Mouse (Mus musculus) small intestine, adult 2 months (tissue): ENCODE measurements around the gene Rnf20. TPM values are rescaled to one million over a fixed set of nuclear protein-coding genes. Genes with fewer than 3 reads are reported as not detected.

ENCODE experiments used
- H3K27ac ChIP-seq: fragments of 200-500 bp; 2 replicates; pipeline ENCODE4 v1.5.1; 2012; ENCODE audit warnings: low read depth, low read length, control low read depth, inconsistent platforms; ENCODE audit not compliant: insufficient read depth
- H3K27me3 ChIP-seq: fragments of 200-500 bp; 2 replicates; pipeline ENCODE4 v1.6.1; 2012; ENCODE audit warnings: mild to moderate bottlenecking, moderate library complexity, low read length, inconsistent platforms; ENCODE audit not compliant: control insufficient read depth, insufficient read depth
- H3K36me3 ChIP-seq: fragments of 200-500 bp; 2 replicates; pipeline ENCODE4 v1.6.1; 2012; ENCODE audit warnings: mild to moderate bottlenecking, low read length, control low read depth, inconsistent platforms; ENCODE audit not compliant: control insufficient read depth, insufficient read depth
- H3K4me1 ChIP-seq: fragments of 200-500 bp; 2 replicates; pipeline ENCODE4 v1.6.1; 2012; ENCODE audit warnings: low read length, inconsistent platforms, mixed read lengths; ENCODE audit not compliant: control insufficient read depth, insufficient read depth, insufficient read length
- H3K4me3 ChIP-seq: fragments of 200-500 bp; 2 replicates; pipeline ENCODE4 v1.5.1; 2012; ENCODE audit warnings: low read depth, mild to moderate bottlenecking, control low read depth, inconsistent platforms, low read length, moderate library complexity
- CTCF ChIP-seq: fragments of 200-500 bp; IDR thresholded peaks from 2 replicates; pipeline ENCODE4 v1.5.1; 2012; ENCODE audit warnings: low read depth, mild to moderate bottlenecking, control low read depth, inconsistent platforms, low read length, moderate library complexity, mixed read lengths; ENCODE audit not compliant: insufficient replicate concordance, insufficient read length; ENCODE audit errors: extremely low read depth
- POLR2A ChIP-seq: fragments of 200-500 bp; IDR thresholded peaks from 2 replicates; pipeline ENCODE4 v1.6.1; 2012; ENCODE audit warnings: low read depth, mild to moderate bottlenecking, control low read depth, inconsistent platforms, low read length, moderate library complexity
- WGBS: fragments of 180-500 bp; shearing (Covaris S2); methylation state at CpG from one replicate; pipeline ENCODE4 v1.1.7; 2018; 5-methylcytosine and 5-hydroxymethylcytosine counted together
- polyA plus RNA-seq: library from polyadenylated mRNA; depleted of rRNA; stranded (reverse); fragments of >200 nt; gene quantifications from 2 replicates; pipeline ENCODE4 v1.2.3, GENCODE M21; 2012

The Rnf20 gene
- polyA plus RNA-seq, 1 experiment = 6.8 TPM

DNA sequence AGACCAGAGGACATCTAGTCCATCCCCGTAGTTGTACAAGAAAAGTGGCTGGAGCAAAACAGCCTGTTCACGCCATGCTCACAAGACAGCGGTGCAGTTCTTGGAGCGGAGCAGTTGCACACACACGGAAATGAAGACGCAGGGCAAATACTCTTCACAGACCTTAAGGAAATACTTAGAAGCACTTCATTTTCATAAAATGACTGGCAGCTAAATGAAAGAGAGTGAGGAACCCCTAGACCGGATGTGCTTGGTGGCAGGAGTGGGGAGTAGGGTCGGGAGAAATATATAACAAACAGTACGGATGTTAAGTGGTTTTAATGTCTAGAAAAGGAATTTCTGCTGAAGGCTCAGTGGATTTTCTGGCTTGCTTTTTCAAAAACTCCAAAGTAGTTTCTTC lies 29.9 kb downstream of the Rnf20 start:
- Histone ChIP-seq H3K4me3 (no peak overlapping the region), H3K27ac (no peak overlapping the region), H3K27me3 (no peaks in the 10 kb centered on the region), H3K4me1 (no peaks in the 10 kb centered on the region), H3K36me3 (peaks cover 25% of the 10 kb centered on the region)
- 96% methylated on average over 9 of the region's 9 CpGs for WGBS
- TF ChIP-seq POLR2A (no peak), CTCF (no peak)

DNA sequence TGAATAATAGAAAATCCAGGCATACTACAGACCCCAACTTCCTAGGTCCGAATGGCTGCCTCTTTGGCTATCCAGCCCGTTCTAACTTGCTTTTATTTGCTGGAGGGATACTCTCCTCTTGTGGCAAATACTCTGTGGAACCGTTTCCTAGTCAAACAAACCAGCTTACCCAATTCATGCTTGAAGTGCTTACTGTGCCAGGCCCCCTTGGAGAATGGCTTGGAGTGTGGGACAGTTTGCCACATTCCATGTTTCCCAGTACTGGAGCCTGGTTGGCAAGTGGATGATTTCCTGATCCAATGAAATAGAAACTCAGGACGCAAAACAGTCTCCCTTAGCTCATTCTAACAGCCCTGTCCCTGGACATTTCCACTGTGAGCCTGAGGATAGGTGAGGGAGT lies 30.4 kb downstream of the Rnf20 start:
- no peak for TF ChIP-seq CTCF
- no peak for TF ChIP-seq POLR2A
- H3K36me3 ChIP-seq = peaks cover 25% of the 10 kb centered on the region
- H3K27me3 ChIP-seq = no peaks in the 10 kb centered on the region
- no peaks in the 10 kb centered on the region for H3K4me1 ChIP-seq
- H3K4me3 ChIP-seq = no peak overlapping the region
- no peak overlapping the region for H3K27ac ChIP-seq
- 89% methylated on average over 4 of the region's 4 CpGs for WGBS

DNA sequence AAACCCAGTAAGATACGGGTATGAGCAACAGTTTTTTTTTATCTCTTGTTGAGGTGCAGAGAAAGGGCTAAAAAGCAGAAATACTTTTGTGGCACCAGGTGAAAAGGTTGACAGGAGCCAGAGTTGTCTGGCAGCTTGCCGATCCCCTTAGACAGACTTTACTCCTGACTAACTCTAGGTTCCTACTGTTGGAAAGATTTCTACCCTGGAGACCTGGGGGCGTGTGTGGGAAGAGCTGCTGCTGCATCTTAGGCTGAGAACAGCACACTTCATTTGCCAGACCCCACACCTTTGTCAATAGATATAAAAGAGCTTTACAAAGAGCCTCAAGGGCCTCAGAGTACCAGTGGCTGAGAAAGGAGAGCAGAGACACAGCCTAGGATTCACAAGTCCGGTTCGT lies 33.0 kb downstream of the Rnf20 start:
- no peak overlapping the region for H3K4me3 ChIP-seq
- H3K27ac ChIP-seq = no peak overlapping the region
- no peaks in the 10 kb centered on the region for H3K4me1 ChIP-seq
- H3K27me3 ChIP-seq = no peaks in the 10 kb centered on the region
- peaks cover 15% of the 10 kb centered on the region for H3K36me3 ChIP-seq
- no peak for TF ChIP-seq CTCF
- no peak for TF ChIP-seq POLR2A
- 89% methylated on average over 5 of the region's 5 CpGs for WGBS

DNA sequence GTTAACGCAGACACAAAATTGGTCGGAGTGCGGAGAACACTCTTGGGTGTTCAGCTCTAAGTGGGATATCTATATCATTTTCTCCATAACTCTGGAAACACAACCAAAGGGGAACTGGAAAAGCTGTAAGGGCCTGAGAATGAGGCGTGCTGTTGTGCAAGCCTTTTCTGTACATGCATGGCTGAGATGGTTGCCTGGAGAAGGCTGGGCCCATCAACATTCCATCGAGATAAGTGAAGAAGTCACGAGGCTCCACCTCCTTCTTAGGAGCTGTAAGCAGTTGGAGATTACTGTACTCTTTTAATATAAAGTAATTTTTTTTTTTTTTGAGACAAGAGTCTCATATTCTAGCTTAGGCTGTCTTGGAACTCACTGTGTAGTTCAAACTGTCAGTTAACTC lies 44.3 kb downstream of the Rnf20 start:
- no peak overlapping the region for H3K4me3 ChIP-seq
- no peak overlapping the region for H3K27ac ChIP-seq
- no peaks in the 10 kb centered on the region for H3K27me3 ChIP-seq
- H3K4me1 ChIP-seq = no peaks in the 10 kb centered on the region
- H3K36me3 ChIP-seq = no peaks in the 10 kb centered on the region
- WGBS = 66% methylated on average over 6 of the region's 6 CpGs
- TF ChIP-seq CTCF (no peak), POLR2A (no peak)

DNA sequence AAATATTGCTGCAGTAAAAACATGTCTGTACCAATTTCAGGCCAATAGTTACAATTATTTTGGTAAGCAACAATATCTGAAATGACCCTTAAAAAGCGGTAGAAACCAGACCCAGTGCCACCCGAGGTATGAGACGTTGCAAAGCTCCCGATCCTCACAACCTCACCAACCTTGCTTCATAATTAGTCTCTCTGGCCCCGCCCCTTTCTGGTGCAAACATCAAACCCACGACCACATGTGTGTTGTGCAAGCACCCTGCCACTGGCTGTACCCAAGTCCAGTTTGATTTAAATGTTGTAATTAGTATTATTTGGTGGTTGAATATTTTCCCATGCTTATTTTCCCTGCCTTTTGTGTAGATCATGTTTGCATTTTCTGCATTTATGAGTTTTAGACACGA lies 45.0 kb downstream of the Rnf20 start:
- no peaks in the 10 kb centered on the region for H3K36me3 ChIP-seq
- no peaks in the 10 kb centered on the region for H3K4me1 ChIP-seq
- H3K27me3 ChIP-seq = no peaks in the 10 kb centered on the region
- no peak overlapping the region for H3K4me3 ChIP-seq
- no peak for TF ChIP-seq POLR2A
- no peak for TF ChIP-seq CTCF
- H3K27ac ChIP-seq = no peak overlapping the region
- 53% methylated on average over 7 of the region's 7 CpGs for WGBS

DNA sequence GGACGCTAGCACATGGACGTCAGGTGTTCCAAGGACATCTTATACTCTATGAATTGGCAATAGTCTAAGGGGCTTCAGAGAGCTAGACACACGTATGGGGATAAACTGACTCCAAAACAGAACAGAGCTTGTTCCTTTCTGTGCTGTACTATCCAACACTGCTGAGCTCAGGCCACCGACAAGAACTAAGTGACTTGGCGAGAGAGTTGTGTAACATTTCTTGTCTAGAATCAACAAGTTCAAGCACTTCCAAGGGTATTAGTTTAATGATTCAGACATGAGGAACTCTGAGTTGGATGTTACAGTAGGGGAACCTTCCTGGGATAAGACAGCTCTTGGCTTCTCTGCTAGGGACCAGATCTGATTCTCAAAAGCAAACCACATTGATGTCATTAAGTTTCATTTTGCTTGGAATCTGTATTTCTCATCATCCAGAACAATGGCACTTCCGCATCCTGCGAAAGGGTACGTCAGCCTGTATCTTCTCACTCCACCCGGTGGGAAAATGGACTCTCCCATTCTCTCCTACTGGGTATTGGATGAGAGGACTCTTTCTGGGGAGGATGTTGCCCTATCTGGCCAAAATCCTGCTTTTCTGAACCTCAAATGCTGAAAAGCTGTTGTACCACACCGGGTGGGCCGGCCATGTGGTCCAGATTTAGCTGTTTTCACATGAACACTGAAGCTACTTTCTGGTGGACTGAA lies 48.5 kb downstream of the Rnf20 start:
- Histone ChIP-seq H3K36me3 (no peaks in the 10 kb centered on the region), H3K4me1 (no peaks in the 10 kb centered on the region), H3K4me3 (no peak overlapping the region), H3K27me3 (no peaks in the 10 kb centered on the region), H3K27ac (no peak overlapping the region)
- TF ChIP-seq CTCF (no peak), POLR2A (no peak)
- WGBS = 82% methylated on average over 11 of the region's 11 CpGs

DNA sequence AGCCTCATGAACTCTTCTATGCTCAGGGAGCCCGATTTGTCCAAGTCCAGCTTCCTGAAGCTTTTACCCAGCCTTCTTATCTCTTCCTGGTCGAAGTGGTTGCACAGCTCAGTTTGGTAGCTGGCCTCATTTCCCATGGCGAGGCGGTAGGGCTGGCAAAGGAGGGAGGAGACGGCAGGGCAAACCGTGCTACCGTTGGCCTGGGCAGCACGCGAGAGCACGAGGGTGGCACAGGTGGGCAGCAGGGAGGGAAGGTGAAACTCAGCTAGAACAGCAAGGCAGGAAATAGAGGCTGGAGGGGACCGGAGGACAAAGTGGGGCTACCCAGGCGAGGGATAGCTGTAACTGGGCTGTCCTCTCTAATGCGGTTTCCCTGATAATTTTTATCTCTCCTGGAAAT lies 50.0 kb downstream of the Rnf20 start, which contains the start of gene Ppp3r2:
Gene Ppp3r2 (minus strand): TSS at position 213 of the 400 bp plus-strand sequence.
- no peaks in the 10 kb centered on the region for H3K4me1 ChIP-seq
- no peak within 1 kb of the TSS for H3K4me3 ChIP-seq
- 76% methylated on average over 13 of the region's 13 CpGs for WGBS
- no peak within 1 kb of the TSS for H3K27ac ChIP-seq
- TF ChIP-seq CTCF = no peak
- TF ChIP-seq POLR2A = no peak
- H3K27me3 ChIP-seq = no peaks in the 10 kb centered on the region
- no peaks in the 10 kb centered on the region for H3K36me3 ChIP-seq
